Mouse (Mus musculus) forebrain, embryonic 16.5 days (tissue): ENCODE measurements around the gene Arl6ip6. TPM values are rescaled to one million over a fixed set of nuclear protein-coding genes. Genes with fewer than 3 reads are reported as not detected.

ENCODE experiments used
- ATAC-seq: fragments of 200-750 bp; cut with Nextera tagmentation; 2 replicates; pipeline ENCODE4 v1.8.0; 2017; ENCODE audit warnings: mild to moderate bottlenecking, moderate library complexity
- H3K27ac ChIP-seq: fragments of 300-500 bp; sonication (generic); 2 replicates; pipeline ENCODE4 v1.5.1; 2014; ENCODE audit warnings: low read length, control low read depth
- H3K27me3 ChIP-seq: fragments of 300-500 bp; sonication (generic); replicated peaks from 2 replicates; pipeline ENCODE4 v1.6.1; 2014; ENCODE audit warnings: low read length; ENCODE audit not compliant: control insufficient read depth, insufficient read depth
- H3K36me3 ChIP-seq: fragments of 300-500 bp; sonication (generic); 2 replicates; pipeline ENCODE4 v1.6.1; 2014; ENCODE audit not compliant: control insufficient read depth, insufficient read depth
- H3K4me1 ChIP-seq: fragments of 300-500 bp; sonication (generic); replicated peaks from 2 replicates; pipeline ENCODE4 v1.6.1; 2014; ENCODE audit warnings: low read length; ENCODE audit not compliant: control insufficient read depth, insufficient read depth
- H3K4me2 ChIP-seq: fragments of 300-500 bp; sonication (generic); 2 replicates; pipeline ENCODE4 v1.6.1; 2014; ENCODE audit warnings: mild to moderate bottlenecking, low read length, control low read depth
- H3K4me3 ChIP-seq: fragments of 300-500 bp; sonication (generic); replicated peaks from 2 replicates; pipeline ENCODE4 v1.5.1; 2014; ENCODE audit warnings: mild to moderate bottlenecking, low read length, control low read depth
- H3K9ac ChIP-seq: fragments of 300-500 bp; sonication (generic); replicated peaks from 2 replicates; pipeline ENCODE4 v1.6.1; 2014; ENCODE audit warnings: low read depth, low read length, control low read depth
- H3K9me3 ChIP-seq: fragments of 300-500 bp; sonication (generic); 2 replicates; pipeline ENCODE4 v1.6.1; 2016; ENCODE audit warnings: low read length; ENCODE audit not compliant: control insufficient read depth
- WGBS: fragments of 180-500 bp; shearing (Covaris S2); extraction: QIAGEN DNeasy Blood & Tissue Kit; methylation state at CpG from one replicate; pipeline ENCODE4 v1.1.7; 2014; 5-methylcytosine and 5-hydroxymethylcytosine counted together
- polyA plus RNA-seq: library from polyadenylated mRNA; unstranded; fragments of >200 nt; fragmentation: Nextera tagmentation; extraction: Ambion mirVana; gene quantifications from 2 replicates; pipeline ENCODE4 v1.2.1, GENCODE M21; 2015

The Arl6ip6 gene
- 51.4 and 62.4 TPM in 2 replicates for polyA plus RNA-seq

DNA sequence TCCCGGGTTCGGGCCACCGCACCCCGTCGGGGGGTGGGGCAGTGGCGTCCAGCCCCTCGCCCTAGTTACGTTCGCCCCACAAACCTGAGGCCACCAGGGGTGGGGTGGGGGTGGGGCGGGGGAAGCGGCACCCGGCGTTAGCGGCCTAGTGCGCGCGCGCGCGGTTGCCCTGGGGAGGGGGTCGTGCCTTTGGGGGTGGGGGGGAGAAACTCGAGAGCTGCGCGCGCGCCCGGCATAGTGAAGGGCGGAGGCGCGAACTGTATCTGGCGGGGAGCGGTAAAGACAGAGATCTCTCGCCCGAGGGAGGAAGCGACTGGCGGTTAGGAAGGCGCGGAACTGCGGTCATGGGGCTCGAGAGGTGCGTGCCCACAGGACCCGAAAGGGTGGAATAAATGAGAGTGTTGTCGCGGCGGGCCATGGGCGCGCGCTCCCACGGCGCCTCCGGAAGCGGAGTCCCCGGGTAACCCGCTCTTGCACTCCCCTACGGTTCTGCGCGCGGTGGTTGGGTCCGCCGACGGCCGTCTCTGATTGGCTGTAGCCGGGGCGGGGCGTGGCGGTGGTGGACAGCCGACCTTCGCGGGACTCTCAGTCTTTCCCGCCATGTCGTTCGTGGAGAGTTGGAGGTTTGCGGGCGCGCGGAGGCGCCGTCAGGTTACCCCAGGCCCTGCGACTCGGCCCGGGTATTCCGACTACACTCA lies at the start of gene Arl6ip6:
Gene Arl6ip6, plus strand, starts transcription at position 204 of the 698 bp plus-strand sequence.
- peak; percentile 88 for ATAC-seq
- peaks cover 15% of the 10 kb centered on the region for H3K36me3 ChIP-seq

GRCm38 (mm10) chr2:53146852-53147251 lies 44.7 kb upstream of the Arl6ip6 start:
- no peaks in the 10 kb centered on the region for H3K4me1 ChIP-seq
- H3K9ac ChIP-seq, result no peak overlapping the region
- H3K27ac ChIP-seq, result no peak overlapping the region
- H3K4me3 ChIP-seq, result no peak overlapping the region
- peaks cover 22% of the 10 kb centered on the region for H3K36me3 ChIP-seq
- H3K4me2 ChIP-seq, result no peak overlapping the region
- ATAC-seq, result no peak
- no peaks in the 10 kb centered on the region for H3K27me3 ChIP-seq
- no peaks in the 10 kb centered on the region for H3K9me3 ChIP-seq

More for the DNA sequence above, at the start of gene Arl6ip6:
- under 1% methylated on average over 75 of the region's 82 CpGs for WGBS
- Histone ChIP-seq H3K27me3 (no peaks in the 10 kb centered on the region), H3K4me3 (peak within 1 kb of the TSS; percentile 99), H3K9ac (peak within 1 kb of the TSS; percentile 88), H3K27ac (peak within 1 kb of the TSS; percentile 98), H3K9me3 (no peaks in the 10 kb centered on the region), H3K4me1 (peaks cover 13% of the 10 kb centered on the region), H3K4me2 (peak within 1 kb of the TSS; percentile 78)

DNA sequence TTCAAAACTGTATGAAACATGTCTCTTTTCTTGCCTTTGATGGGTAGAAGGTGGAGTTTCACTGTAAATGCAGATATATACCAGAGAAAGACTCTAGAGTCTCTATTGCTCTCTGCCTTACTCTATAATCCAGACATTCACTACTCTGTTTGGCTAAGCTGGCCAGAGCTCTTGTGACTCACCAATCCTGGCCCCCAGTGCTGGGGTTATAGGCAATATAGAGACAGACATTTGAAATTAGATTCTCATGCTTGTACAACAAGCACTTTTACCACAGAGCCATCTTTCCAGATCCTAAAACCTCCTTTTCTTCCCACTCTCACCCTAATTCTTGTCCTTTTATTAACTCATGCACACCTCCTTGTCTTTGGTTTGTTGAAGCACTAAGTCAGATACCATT lies 17.6 kb upstream of the Arl6ip6 start:
- Histone ChIP-seq H3K27ac (no peak overlapping the region), H3K4me3 (no peak overlapping the region), H3K9me3 (no peaks in the 10 kb centered on the region), H3K9ac (no peak overlapping the region), H3K36me3 (peaks cover 11% of the 10 kb centered on the region), H3K27me3 (no peaks in the 10 kb centered on the region), H3K4me1 (no peaks in the 10 kb centered on the region), H3K4me2 (no peak overlapping the region)
- no peak for ATAC-seq

DNA sequence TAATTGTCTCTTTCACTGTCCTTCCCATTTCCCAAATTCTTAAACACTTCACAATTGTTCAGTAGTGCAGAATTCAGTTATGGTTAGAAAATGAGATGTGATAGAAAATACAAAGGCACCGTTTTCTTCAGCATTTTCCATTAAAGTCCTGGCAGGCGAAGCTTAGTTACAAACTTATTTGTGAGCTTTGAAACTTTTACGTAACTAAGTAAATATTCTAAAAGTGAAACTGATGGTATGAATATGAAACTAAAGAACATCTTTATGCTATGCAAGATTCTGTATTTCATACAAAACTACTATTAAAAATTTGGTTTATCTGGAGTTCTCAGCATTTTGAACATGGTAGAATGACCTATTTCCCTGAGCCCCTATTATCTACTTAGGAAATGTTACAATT lies 12.6 kb upstream of the Arl6ip6 start:
- H3K36me3 ChIP-seq, result peaks cover 10% of the 10 kb centered on the region
- no peaks in the 10 kb centered on the region for H3K9me3 ChIP-seq
- no peak for ATAC-seq
- H3K4me2 ChIP-seq, result no peak overlapping the region
- no peak overlapping the region for H3K9ac ChIP-seq
- H3K27ac ChIP-seq, result no peak overlapping the region
- 87% methylated on average over 3 of the region's 3 CpGs for WGBS
- no peaks in the 10 kb centered on the region for H3K4me1 ChIP-seq
- no peaks in the 10 kb centered on the region for H3K27me3 ChIP-seq
- H3K4me3 ChIP-seq, result no peak overlapping the region

- ATAC-seq, result no peak
- Histone ChIP-seq H3K4me3 (no peak overlapping the region), H3K27me3 (no peaks in the 10 kb centered on the region), H3K36me3 (peaks cover 3% of the 10 kb centered on the region; the same call in 1 of the 2 replicates), H3K27ac (no peak overlapping the region), H3K9me3 (no peaks in the 10 kb centered on the region), H3K4me2 (no peak overlapping the region), H3K4me1 (no peaks in the 10 kb centered on the region), H3K9ac (no peak overlapping the region)
Measured at GRCm38 (mm10) chr2:53179876-53180275, 11.7 kb upstream of the Arl6ip6 start.

GRCm38 (mm10) chr2:53189811-53190210 lies 1.7 kb upstream of the Arl6ip6 start:
- Histone ChIP-seq H3K9ac (no peak overlapping the region), H3K4me3 (peak overlapping the region; percentile 14; the same call in 1 of the 2 replicates), H3K4me1 (peaks cover 13% of the 10 kb centered on the region), H3K27me3 (no peaks in the 10 kb centered on the region), H3K27ac (no peak overlapping the region), H3K9me3 (no peaks in the 10 kb centered on the region), H3K36me3 (0 out of 2 replicates have a peak, but pooled peaks cover 5% of the 10 kb centered on the region), H3K4me2 (peak overlapping the region; percentile 43)
- WGBS, result 71% methylated on average over 3 of the region's 3 CpGs
- no peak for ATAC-seq

DNA sequence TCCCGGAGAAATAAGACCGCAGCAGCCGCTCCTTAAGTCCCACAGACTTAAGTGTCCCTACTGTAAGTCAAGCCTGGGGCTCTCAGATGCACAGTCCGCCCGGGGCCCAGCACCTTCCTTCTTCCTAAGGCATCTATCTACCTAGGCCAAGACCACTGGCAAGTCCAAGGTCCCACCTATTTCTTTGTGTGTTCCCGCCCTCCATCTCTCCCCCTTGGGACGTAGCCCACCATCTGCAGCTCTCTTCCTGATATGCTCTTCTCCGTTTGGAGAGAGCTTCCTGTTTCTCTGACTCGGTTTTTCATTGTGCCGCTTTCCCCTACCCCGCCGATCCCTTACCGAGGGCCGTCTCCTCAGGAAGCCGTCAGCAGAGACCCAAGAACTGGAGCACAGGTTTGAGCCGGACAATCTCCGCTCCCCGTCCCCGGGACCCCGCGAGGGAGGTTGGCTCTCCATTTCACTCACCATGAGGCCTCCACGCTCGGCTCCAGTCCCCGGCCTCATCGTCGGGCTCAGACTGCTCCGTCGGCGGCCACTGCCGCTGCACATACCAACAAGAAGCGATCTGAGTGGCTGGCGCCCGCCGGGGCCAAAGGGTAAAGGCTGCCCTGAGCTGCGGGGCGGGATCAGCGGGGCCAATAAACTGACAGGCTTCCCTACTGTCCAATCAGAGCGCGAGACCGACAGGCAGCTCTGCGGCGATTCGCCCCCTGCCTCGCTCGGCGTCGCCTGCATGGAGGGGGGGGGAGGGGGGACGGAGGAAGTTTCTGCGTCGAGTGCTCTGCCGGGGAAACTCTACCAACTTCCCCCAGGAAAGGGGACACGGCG lies 628 bp upstream of the Arl6ip6 start, which contains the start of gene Prpf40a:
Gene Prpf40a, minus strand, starts transcription at position 601 of the 828 bp plus-strand sequence.
- Histone ChIP-seq H3K27ac (peak within 1 kb of the TSS; percentile 98), H3K36me3 (peaks cover 12% of the 10 kb centered on the region), H3K4me3 (peak within 1 kb of the TSS; percentile 99), H3K27me3 (no peaks in the 10 kb centered on the region), H3K4me2 (peak within 1 kb of the TSS; percentile 78), H3K4me1 (peaks cover 13% of the 10 kb centered on the region), H3K9me3 (no peaks in the 10 kb centered on the region), H3K9ac (peak within 1 kb of the TSS; percentile 88)
- peak; percentile 96 for ATAC-seq
- under 1% methylated on average over 47 of the region's 53 CpGs for WGBS

GRCm38 (mm10) chr2:53192386-53192785 lies 860 bp downstream of the Arl6ip6 start:
- ATAC-seq, result no peak
- peaks cover 15% of the 10 kb centered on the region for H3K36me3 ChIP-seq
- 0% methylated on average over 20 of the region's 20 CpGs for WGBS
- H3K27ac ChIP-seq, result peak overlapping the region; percentile 98
- H3K9ac ChIP-seq, result peak overlapping the region; percentile 83
- peak overlapping the region; percentile 78 for H3K4me2 ChIP-seq
- H3K4me1 ChIP-seq, result peaks cover 13% of the 10 kb centered on the region
- peak overlapping the region; percentile 99 for H3K4me3 ChIP-seq
- no peaks in the 10 kb centered on the region for H3K27me3 ChIP-seq
- H3K9me3 ChIP-seq, result no peaks in the 10 kb centered on the region

- no peak overlapping the region for H3K4me2 ChIP-seq
- no peak overlapping the region for H3K27ac ChIP-seq
- peaks cover 7% of the 10 kb centered on the region for H3K4me1 ChIP-seq
- no peak overlapping the region for H3K9ac ChIP-seq
- WGBS, result 91% methylated on average over 10 of the region's 10 CpGs
- no peak overlapping the region for H3K4me3 ChIP-seq
- no peaks in the 10 kb centered on the region for H3K27me3 ChIP-seq
- ATAC-seq, result no peak
- H3K9me3 ChIP-seq, result no peaks in the 10 kb centered on the region
- peaks cover 11% of the 10 kb centered on the region for H3K36me3 ChIP-seq
Measured at GRCm38 (mm10) chr2:53196431-53196830, 4.9 kb downstream of the Arl6ip6 start.
